In genomic region chr2:57909706-57910105, GRCm38 (mm10) we compare ENCODE assay signal across 16 mouse cellular contexts.
DNase-seq lines count a peak whose midpoint lies in the region; ATAC-seq and TF ChIP-seq lines count a peak whose summit lies in the region.
"Had no signal": no experiment of that assay in that cellular context is flagged by ENCODE, and none has a peak within 500 bp of the region (broad histone marks: within the 10 kb centered on the region; RNA-seq: fewer than 3 reads in every experiment).

No protein-coding gene starts in this region.

- H3K9me3 ChIP-seq in forebrain, postnatal 0 days (ENCODE audit: low read length) = no peaks in the 10 kb centered on the region
- H3K9me3 ChIP-seq: heart, embryonic 13.5 days; liver, embryonic 15.5 days; megakaryocyte, embryonic 14.5 days; midbrain, embryonic 15.5 days; stomach, embryonic 15.5 days had no signal

- TF ChIP-seq CTCF in forebrain, postnatal 0 days (IDR thresholded peaks at IDR 0.05; ENCODE audit: low read depth) = no peak

- intact Hi-C loops in left cerebral cortex, postnatal 4 days (cut with DNase I) = loop anchor here (10.0 kb wide), 2 partner anchors 205 to 795 kb away; no protein-coding TSS in a partner anchor

- H3K9ac ChIP-seq in forebrain, postnatal 0 days = no peak overlapping the region
- H3K9ac ChIP-seq: heart, embryonic 13.5 days; liver, embryonic 15.5 days; midbrain, embryonic 15.5 days; stomach, embryonic 15.5 days had no signal

- no peak overlapping the region for H3K27ac ChIP-seq in forebrain, postnatal 0 days (ENCODE audit: low read depth, low read length)
- H3K27ac ChIP-seq: heart, embryonic 13.5 days; liver, embryonic 15.5 days; midbrain, embryonic 15.5 days; stomach, embryonic 15.5 days had no signal

- 50% methylated on average over 4 of the region's 4 CpGs for WGBS in forebrain, postnatal 0 days

- DNase-seq in left cerebral cortex, postnatal 4 days = peak; percentile 25
- no peak for DNase-seq in left cerebral cortex, adult 8-10 months (ENCODE audit: low spot score in 2 of 2)
- peak; percentile 65 for DNase-seq in cerebellum, adult 9-11 months
- DNase-seq in forebrain, postnatal 0 days = peak; percentile 60
- peak; percentile 45 to 46 for DNase-seq in layer of hippocampus, postnatal 36 days
- no peak for DNase-seq in adrenal gland, postnatal 14 days
- no peak for DNase-seq in kidney, adult 8-10 months
- DNase-seq: kidney, adult 9 months; kidney, postnatal 4 days; lung, postnatal 10 days had no signal

- H3K36me3 ChIP-seq in forebrain, postnatal 0 days (ENCODE audit: insufficient read depth) = no peaks in the 10 kb centered on the region
- H3K36me3 ChIP-seq: heart, embryonic 13.5 days; liver, embryonic 15.5 days; midbrain, embryonic 15.5 days; stomach, embryonic 15.5 days had no signal

- H3K4me1 ChIP-seq in forebrain, postnatal 0 days (ENCODE audit: insufficient read depth) = no peaks in the 10 kb centered on the region
- H3K4me1 ChIP-seq: heart, embryonic 13.5 days; liver, embryonic 15.5 days; megakaryocyte, embryonic 14.5 days; midbrain, embryonic 15.5 days; stomach, embryonic 15.5 days had no signal

- no peak overlapping the region for H3K4me2 ChIP-seq in forebrain, postnatal 0 days (ENCODE audit: low read depth)
- H3K4me2 ChIP-seq: heart, embryonic 13.5 days; liver, embryonic 15.5 days; midbrain, embryonic 15.5 days; stomach, embryonic 15.5 days had no signal

- H3K27me3 ChIP-seq in forebrain, postnatal 0 days (ENCODE audit: insufficient read depth, low read length) = no peaks in the 10 kb centered on the region
- H3K27me3 ChIP-seq: heart, embryonic 13.5 days; liver, embryonic 15.5 days; megakaryocyte, embryonic 14.5 days; midbrain, embryonic 15.5 days; stomach, embryonic 15.5 days had no signal

- peak; percentile 53 for ATAC-seq in forebrain, postnatal 0 days
- ATAC-seq: midbrain, embryonic 15.5 days had no signal

- no peak overlapping the region for H3K4me3 ChIP-seq in forebrain, postnatal 0 days (ENCODE audit: low read depth, low read length)
- H3K4me3 ChIP-seq: erythroblast, embryonic 14.5 days; heart, embryonic 13.5 days; liver, embryonic 15.5 days; megakaryocyte, embryonic 14.5 days; midbrain, embryonic 15.5 days; stomach, embryonic 15.5 days had no signal

Comparison
In these comparisons a context has a peak if more than half of its experiments do, and no peak if none do; other contexts are left out.
1. DNase-seq: peak in left cerebral cortex, postnatal 4 days (single experiment), cerebellum, adult 9-11 months (single experiment), forebrain, postnatal 0 days (single experiment) and layer of hippocampus, postnatal 36 days (2 of 2); none in left cerebral cortex, adult 8-10 months (0 of 2), adrenal gland, postnatal 14 days (single experiment) and kidney, adult 8-10 months (0 of 2).